Mouse (Mus musculus) left cerebral cortex, adult 9 months (tissue): ENCODE results near the gene Tln1.

Source experiments
- DNase-seq, 2 experiments: peaks; one replicate each; pipeline ENCODE4 v3.0.0; 2022; ENCODE audit warnings: low spot score in 2 of 2

The Tln1 gene

GRCm38 (mm10) chr4:43547160-43547559 lies 15.3 kb downstream of the Tln1 start:
- DNase-seq: no peak

GRCm38 (mm10) chr4:43546375-43547047 lies 16.0 kb downstream of the Tln1 start:
- DNase-seq: no peak

GRCm38 (mm10) chr4:43542044-43542443 lies 20.4 kb downstream of the Tln1 start:
- DNase-seq: no peak

- DNase-seq: no peak
These were observed 26.5 kb downstream of the Tln1 start for GRCm38 (mm10) chr4:43536031-43536430.

- DNase-seq: no peak
These were observed 26.9 kb downstream of the Tln1 start for GRCm38 (mm10) chr4:43535628-43536027.

GRCm38 (mm10) chr4:43533270-43533669 lies 29.2 kb downstream of the Tln1 start:
- DNase-seq: no peak

GRCm38 (mm10) chr4:43530581-43530980 lies 31.9 kb downstream of the Tln1 start:
- peak in 1 of 2 experiments; percentile 83 for DNase-seq

GRCm38 (mm10) chr4:43530081-43530501 lies 32.4 kb downstream of the Tln1 start:
- no peak for DNase-seq

GRCm38 (mm10) chr4:43528487-43528886 lies 34.0 kb downstream of the Tln1 start:
- no peak for DNase-seq

- DNase-seq: no peak
These were observed 34.6 kb downstream of the Tln1 start for GRCm38 (mm10) chr4:43527880-43528279.

GRCm38 (mm10) chr4:43519956-43520355 lies 42.5 kb downstream of the Tln1 start:
- peak; percentile 61 to 88 for DNase-seq

GRCm38 (mm10) chr4:43519551-43519950 lies 42.9 kb downstream of the Tln1 start:
- no peak for DNase-seq

- no peak for DNase-seq
These were observed 46.5 kb downstream of the Tln1 start for GRCm38 (mm10) chr4:43515764-43516708.

- no peak for DNase-seq
These were observed 48.7 kb downstream of the Tln1 start for GRCm38 (mm10) chr4:43513791-43514190.

- no peak for DNase-seq
These were observed 49.2 kb downstream of the Tln1 start for GRCm38 (mm10) chr4:43513300-43513699.

- DNase-seq: no peak
These were observed 49.8 kb downstream of the Tln1 start for GRCm38 (mm10) chr4:43512653-43513052.

GRCm38 (mm10) chr4:43511675-43512454 lies 50.6 kb downstream of the Tln1 start:
- no peak for DNase-seq

- DNase-seq: no peak
These were observed 53.4 kb downstream of the Tln1 start for GRCm38 (mm10) chr4:43509109-43509508.

GRCm38 (mm10) chr4:43508666-43508997 lies 53.9 kb downstream of the Tln1 start:
- no peak for DNase-seq

GRCm38 (mm10) chr4:43507938-43508665 lies 54.4 kb downstream of the Tln1 start:
- no peak for DNase-seq

- DNase-seq: no peak
These were observed 55.8 kb downstream of the Tln1 start, which contains the start of gene Car9 for GRCm38 (mm10) chr4:43506536-43507185. Car9 (plus strand) TSS chr4:43506966.
